Mouse (Mus musculus) liver, embryonic 13.5 days (tissue): ENCODE data around the gene Unkl. TPM values are rescaled to one million over a fixed set of nuclear protein-coding genes. Genes with fewer than 3 reads are reported as not detected.

Source experiments
- ATAC-seq: fragments of 200-750 bp; cut with Nextera tagmentation; 2 replicates; pipeline ENCODE4 v1.8.0; 2017; ENCODE audit warnings: low read depth, mild to moderate bottlenecking, moderate number of reproducible peaks, moderate library complexity
- DNase-seq: peaks from one replicate; pipeline ENCODE4 v3.0.0; 2022
- H3K27ac ChIP-seq: fragments of 300-500 bp; sonication (generic); 2 replicates; pipeline ENCODE4 v1.5.1; 2015; ENCODE audit warnings: moderate library complexity, mild to moderate bottlenecking, inconsistent platforms
- H3K27me3 ChIP-seq: fragments of 300-500 bp; sonication (generic); 2 replicates; pipeline ENCODE4 v1.6.1; 2015; ENCODE audit warnings: mild to moderate bottlenecking, inconsistent platforms
- H3K36me3 ChIP-seq: fragments of 300-500 bp; sonication (generic); 2 replicates; pipeline ENCODE4 v1.6.1; 2015; ENCODE audit warnings: mild to moderate bottlenecking, inconsistent platforms
- H3K4me1 ChIP-seq: fragments of 300-500 bp; sonication (generic); replicated peaks from 2 replicates; pipeline ENCODE4 v1.6.1; 2015; ENCODE audit warnings: inconsistent platforms
- H3K4me2 ChIP-seq: fragments of 300-500 bp; sonication (generic); 2 replicates; pipeline ENCODE4 v1.6.1; 2015; ENCODE audit warnings: inconsistent platforms, mild to moderate bottlenecking, moderate library complexity
- H3K4me3 ChIP-seq: fragments of 300-500 bp; sonication (generic); replicated peaks from 2 replicates; pipeline ENCODE4 v1.5.1; 2015; ENCODE audit warnings: mild to moderate bottlenecking, inconsistent platforms
- H3K9ac ChIP-seq: fragments of 300-500 bp; sonication (generic); 2 replicates; pipeline ENCODE4 v1.6.1; 2015; ENCODE audit warnings: mild to moderate bottlenecking, inconsistent platforms
- H3K9me3 ChIP-seq: fragments of 300-500 bp; sonication (generic); replicated peaks from 2 replicates; pipeline ENCODE4 v1.6.1; 2016; ENCODE audit warnings: inconsistent platforms
- WGBS: fragments of 180-500 bp; shearing (Covaris S2); methylation state at CpG from one replicate; pipeline ENCODE4 v1.1.7; 2015; ENCODE audit not compliant: insufficient replicate concordance; 5-methylcytosine and 5-hydroxymethylcytosine counted together
- polyA plus RNA-seq: library from polyadenylated mRNA; unstranded; fragments of >200 nt; fragmentation: Nextera tagmentation; extraction: Ambion mirVana; gene quantifications from 2 replicates; pipeline ENCODE4 v1.2.1, GENCODE M21; 2015

Gene Unkl
- polyA plus RNA-seq, 1 experiment from 2014 or later, result 14.4 TPM

DNA sequence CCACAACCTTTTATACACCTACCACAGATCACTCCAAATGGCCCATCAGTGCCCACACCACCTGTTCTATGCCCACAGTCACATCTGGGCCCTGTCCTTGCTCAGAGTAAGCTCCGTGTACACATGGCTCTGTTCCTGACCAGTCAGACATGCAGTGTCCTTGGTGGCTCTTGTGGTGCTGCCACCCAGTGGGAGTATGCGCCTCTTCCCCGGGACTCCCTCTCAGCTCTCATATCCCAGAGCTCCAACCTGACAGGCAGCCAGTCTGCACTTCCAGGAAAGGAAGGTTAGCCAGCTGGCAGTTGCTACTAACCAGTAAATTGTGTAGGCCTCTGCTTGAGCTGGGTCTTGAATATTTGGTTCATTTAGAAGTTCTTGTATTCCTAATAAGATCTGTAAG, 76.3 kb downstream of the Unkl start:
- 69% methylated on average over 3 of the region's 3 CpGs for WGBS
- H3K4me3 ChIP-seq, result no peak overlapping the region
- peaks cover 84% of the 10 kb centered on the region for H3K36me3 ChIP-seq
- H3K9me3 ChIP-seq, result no peaks in the 10 kb centered on the region
- ATAC-seq, result no peak
- peaks cover 3% of the 10 kb centered on the region; the same call in 1 of the 2 replicates for H3K4me1 ChIP-seq
- no peak overlapping the region for H3K4me2 ChIP-seq
- DNase-seq, result no peak
- no peak overlapping the region for H3K27ac ChIP-seq
- no peaks in the 10 kb centered on the region for H3K27me3 ChIP-seq
- H3K9ac ChIP-seq, result no peak overlapping the region

DNA sequence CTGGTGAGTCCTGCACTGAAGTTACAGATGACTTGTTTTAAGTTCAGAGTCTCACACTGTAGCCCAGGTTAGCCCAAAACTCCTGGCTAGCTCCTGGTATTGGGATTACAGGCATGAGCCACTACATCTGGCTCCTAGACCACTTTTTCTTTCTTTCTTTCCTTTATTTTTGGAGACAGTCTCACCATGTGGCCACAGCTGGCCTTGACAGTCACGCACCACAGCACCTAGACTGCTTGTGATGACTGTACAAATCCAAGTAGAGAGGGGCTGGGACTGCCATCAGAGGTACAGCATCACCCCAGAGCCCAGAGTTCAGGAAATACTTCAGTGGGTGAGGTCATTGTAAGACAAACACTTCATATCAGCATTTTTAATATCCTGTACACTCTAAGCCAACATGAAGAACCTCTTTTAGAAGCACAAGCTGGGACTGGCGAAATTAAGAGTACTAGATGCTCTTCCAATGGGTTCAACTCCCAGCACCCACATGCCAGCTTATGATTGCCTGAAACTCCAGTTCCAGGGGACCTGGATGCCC, 82.7 kb downstream of the Unkl start:
- Histone ChIP-seq H3K9me3 (no peaks in the 10 kb centered on the region), H3K4me1 (peaks cover 47% of the 10 kb centered on the region), H3K36me3 (peaks cover 61% of the 10 kb centered on the region), H3K4me2 (peak overlapping the region; percentile 95), H3K27me3 (no peaks in the 10 kb centered on the region), H3K9ac (peak overlapping the region; percentile 99; the same call in 1 of the 2 replicates), H3K27ac (no peak overlapping the region), H3K4me3 (peak overlapping the region; percentile 100)
- no peak for ATAC-seq
- DNase-seq, result no peak
- 82% methylated on average over 2 of the region's 2 CpGs for WGBS

DNA sequence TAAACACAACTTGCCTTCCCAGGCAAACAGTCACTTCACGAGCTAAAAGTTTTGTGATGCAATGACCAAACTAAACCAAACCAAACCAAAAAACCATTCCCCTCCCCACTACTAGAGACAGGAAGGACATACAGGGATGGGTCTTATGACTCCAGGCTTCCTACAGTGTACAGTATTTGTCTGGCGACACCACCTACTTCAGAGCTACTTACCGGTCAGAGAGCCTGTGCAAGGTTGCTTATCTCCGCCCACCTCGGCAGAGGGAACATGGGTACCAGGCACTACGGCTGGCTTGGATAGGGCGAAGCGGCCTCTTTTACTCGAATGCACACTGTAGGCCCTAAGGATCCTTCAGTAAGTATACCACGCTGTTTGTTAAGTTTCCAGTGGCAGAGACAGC, 84.1 kb downstream of the Unkl start:
- Histone ChIP-seq H3K27me3 (no peaks in the 10 kb centered on the region), H3K9me3 (no peaks in the 10 kb centered on the region), H3K9ac (peak overlapping the region; percentile 99), H3K4me3 (peak overlapping the region; percentile 100), H3K27ac (peak overlapping the region; percentile 94), H3K4me2 (peak overlapping the region; percentile 95), H3K4me1 (peaks cover 47% of the 10 kb centered on the region), H3K36me3 (peaks cover 46% of the 10 kb centered on the region)
- ATAC-seq, result peak; percentile 53
- 2% methylated on average over 10 of the region's 10 CpGs for WGBS
- peak; percentile 56 for DNase-seq

DNA sequence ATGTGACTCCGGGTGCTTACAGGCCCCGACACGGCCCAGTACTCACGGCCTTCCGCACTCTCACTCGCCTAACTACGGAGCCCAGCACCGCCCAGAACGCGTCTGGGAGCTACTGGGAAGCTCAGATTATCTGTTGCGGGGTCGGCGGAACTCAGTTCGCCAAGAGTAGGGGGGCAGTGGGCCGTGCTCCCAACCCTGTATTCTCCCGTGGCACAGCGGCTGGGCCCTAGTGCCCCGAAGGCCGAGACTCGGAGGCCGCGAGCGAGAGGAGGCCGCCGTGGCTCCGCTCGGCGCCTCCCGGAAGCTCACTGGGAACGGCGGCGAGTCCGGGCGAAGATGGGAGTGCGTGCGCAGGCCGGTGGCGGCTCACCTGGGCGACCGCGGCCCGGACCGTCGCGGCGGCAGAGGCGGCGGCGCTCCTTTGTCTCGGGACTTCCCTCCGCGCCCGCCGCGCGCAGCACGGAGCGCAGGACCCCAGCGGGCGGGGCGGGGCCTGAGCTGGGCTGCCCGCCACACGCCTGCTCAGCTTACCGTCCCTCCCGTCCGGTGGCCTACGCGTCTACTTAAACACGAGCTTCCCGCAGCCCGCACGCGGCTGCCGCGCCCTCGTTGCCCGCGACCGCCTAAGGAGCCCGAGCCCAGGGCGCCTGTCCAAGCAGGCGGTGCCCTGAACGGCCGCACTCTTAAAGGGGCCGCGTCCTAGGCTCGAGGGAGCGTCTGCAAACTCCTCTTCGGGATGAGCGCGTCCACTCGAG, 84.9 kb downstream of the Unkl start:
- peak overlapping the region; percentile 94 for H3K27ac ChIP-seq
- peak overlapping the region; percentile 100 for H3K4me3 ChIP-seq
- ATAC-seq, result peak; percentile 83
- no peaks in the 10 kb centered on the region for H3K9me3 ChIP-seq
- DNase-seq, result peak; percentile 84
- peaks cover 47% of the 10 kb centered on the region for H3K4me1 ChIP-seq
- H3K27me3 ChIP-seq, result no peaks in the 10 kb centered on the region
- H3K9ac ChIP-seq, result peak overlapping the region; percentile 99
- peak overlapping the region; percentile 95 for H3K4me2 ChIP-seq
- WGBS, result under 1% methylated on average over 85 of the region's 92 CpGs
- H3K36me3 ChIP-seq, result peaks cover 38% of the 10 kb centered on the region

DNA sequence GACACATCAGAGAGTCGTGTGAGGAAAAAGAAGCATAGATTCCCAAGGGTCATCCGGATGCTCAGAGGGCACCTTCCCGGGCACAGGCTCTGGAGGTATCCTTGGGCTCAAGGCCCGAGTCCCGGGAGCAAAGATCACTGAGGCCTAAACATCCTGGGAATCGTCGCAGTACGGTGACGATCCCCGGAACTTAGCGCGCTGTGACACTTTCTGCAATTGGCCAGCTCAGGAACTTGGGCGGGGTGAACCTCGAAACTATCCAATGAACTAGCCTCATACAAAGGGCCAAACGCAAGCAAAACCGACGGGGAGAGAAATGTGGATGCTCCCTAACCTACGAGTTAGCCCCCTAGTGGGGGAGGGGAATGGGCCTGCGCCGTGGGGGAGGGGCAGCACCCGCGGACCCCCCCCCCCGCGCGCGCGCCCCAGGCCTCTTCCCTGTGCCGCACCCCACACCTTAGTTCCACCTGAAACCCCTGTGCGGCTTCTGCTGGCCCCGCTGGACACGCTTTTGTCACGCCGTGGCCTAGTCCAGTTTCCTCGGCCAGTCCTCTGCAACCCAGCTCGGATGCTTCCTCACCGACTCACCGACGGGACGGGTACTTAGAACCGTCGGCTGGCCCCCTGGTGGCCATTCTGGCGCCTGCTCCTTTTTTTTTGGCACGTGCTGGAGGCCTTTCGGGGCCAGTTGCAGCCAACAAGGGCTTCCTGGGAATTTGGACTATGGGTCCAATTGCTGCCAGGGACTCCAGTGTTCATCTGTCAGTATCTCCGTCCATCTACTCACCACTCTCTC, 85.7 kb downstream of the Unkl start:
- Histone ChIP-seq H3K9ac (peak overlapping the region; percentile 99), H3K4me2 (peak overlapping the region; percentile 95), H3K27me3 (peaks cover 5% of the 10 kb centered on the region; the same call in 1 of the 2 replicates), H3K27ac (peak overlapping the region; percentile 94), H3K4me1 (peaks cover 47% of the 10 kb centered on the region), H3K4me3 (peak overlapping the region; percentile 100), H3K36me3 (peaks cover 30% of the 10 kb centered on the region), H3K9me3 (no peaks in the 10 kb centered on the region)
- ATAC-seq (peak; percentile 80), DNase-seq (peak; percentile 92)
- WGBS, result under 1% methylated on average over 45 of the region's 45 CpGs

DNA sequence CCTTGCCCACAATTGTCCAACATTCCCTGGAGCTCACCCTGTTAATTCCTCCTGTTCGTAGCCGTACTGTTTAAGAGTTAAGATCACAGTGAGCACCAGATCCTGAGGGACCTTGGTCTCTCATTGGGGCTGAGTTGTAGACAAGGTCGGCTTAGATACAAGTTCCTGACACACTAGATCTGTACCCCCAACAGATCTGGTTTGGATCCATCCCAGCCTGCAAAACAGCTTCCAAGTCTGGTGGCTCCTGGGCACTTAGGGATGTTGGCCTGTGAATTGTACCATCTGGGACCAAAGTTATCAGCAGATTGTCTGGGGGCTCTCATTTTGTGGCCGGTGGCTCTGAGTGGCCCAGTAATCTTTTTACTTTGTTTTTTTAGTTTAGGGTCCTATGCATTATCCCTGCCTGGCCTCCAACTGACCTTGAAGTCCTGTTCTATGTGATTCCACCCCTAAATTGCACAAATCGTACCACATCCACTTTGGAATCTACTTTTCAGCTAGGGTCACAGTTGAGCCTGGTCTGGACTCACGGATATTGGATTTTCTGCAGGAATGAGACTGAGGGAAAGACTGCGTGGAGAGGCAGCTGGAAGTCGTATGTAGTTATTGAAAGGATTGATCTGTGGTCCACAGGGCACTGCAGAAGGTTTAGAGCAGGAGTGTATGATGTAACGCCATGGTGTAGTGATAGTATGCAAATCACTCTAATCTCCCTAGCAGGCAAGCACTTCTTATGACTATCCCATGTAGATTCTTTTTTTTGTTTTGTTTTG, 86.6 kb downstream of the Unkl start, which contains the start of gene Ube2i:
Gene Ube2i (minus strand): TSS at position 52 of the 776 bp plus-strand sequence.
- DNase-seq, result no peak
- Histone ChIP-seq H3K9ac (peak within 1 kb of the TSS; percentile 99), H3K36me3 (peaks cover 22% of the 10 kb centered on the region), H3K27ac (peak within 1 kb of the TSS; percentile 94), H3K27me3 (peaks cover 10% of the 10 kb centered on the region; the same call in 1 of the 2 replicates), H3K9me3 (no peaks in the 10 kb centered on the region), H3K4me3 (peak within 1 kb of the TSS; percentile 100), H3K4me1 (peaks cover 41% of the 10 kb centered on the region), H3K4me2 (peak within 1 kb of the TSS; percentile 95)
- 64% methylated on average over 9 of the region's 9 CpGs for WGBS
- ATAC-seq, result no peak

DNA sequence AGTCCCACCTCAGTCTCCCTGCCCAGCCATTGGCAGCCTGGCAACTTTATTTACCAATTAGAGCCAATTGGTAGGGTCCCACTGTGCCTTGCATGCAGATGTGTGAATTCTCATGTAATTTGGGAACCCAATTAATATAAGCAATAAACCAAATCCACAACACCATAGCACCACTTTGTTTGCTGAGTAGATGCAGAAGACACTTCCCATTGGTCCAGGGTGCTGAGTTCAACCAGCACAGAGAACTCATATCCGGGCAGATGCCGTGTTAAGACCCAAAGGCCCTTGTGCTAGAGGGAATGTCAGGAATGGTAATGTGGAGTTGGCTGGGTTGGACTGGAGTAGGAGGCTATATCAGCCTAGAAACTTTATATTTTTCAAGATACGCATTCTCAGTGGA, 87.6 kb downstream of the Unkl start:
- ATAC-seq (no peak), DNase-seq (no peak)
- peaks cover 10% of the 10 kb centered on the region; the same call in 1 of the 2 replicates for H3K27me3 ChIP-seq
- H3K27ac ChIP-seq, result no peak overlapping the region
- no peak overlapping the region for H3K4me2 ChIP-seq
- H3K36me3 ChIP-seq, result peaks cover 11% of the 10 kb centered on the region
- H3K4me1 ChIP-seq, result peaks cover 30% of the 10 kb centered on the region
- no peaks in the 10 kb centered on the region for H3K9me3 ChIP-seq
- whole genome bisulfite sequencing, result 89% methylated on average over 3 of the region's 3 CpGs
- no peak overlapping the region for H3K4me3 ChIP-seq
- H3K9ac ChIP-seq, result no peak overlapping the region

DNA sequence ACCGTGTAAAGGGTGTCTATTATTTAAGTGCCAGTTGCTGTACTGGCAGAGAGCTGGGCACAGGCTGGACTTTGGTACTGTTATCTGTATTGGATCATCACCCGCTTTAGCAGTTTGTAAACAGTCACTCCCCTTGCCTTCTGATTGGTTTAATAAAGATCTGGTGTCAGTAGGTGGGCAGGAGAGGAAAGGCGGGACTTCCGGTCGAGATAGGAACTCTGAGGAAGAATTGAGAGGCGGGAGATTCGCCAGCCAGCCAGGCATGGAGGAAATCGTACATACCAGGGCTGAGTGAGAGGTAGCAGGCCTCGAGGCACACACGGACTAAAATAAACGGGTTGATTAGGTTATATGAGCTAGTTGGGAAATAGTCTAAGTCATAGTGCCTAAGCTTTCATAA, 93.9 kb downstream of the Unkl start:
- Histone ChIP-seq H3K27me3 (peaks cover 10% of the 10 kb centered on the region; the same call in 1 of the 2 replicates), H3K4me2 (peak overlapping the region; percentile 47), H3K27ac (0 out of 2 replicates have a peak overlapping the region, but pooled peaks have one; percentile 16), H3K4me1 (peaks cover 11% of the 10 kb centered on the region), H3K9ac (peak overlapping the region; percentile 30; the same call in 1 of the 2 replicates), H3K4me3 (peak overlapping the region; percentile 13; the same call in 1 of the 2 replicates), H3K36me3 (no peaks in the 10 kb centered on the region), H3K9me3 (no peaks in the 10 kb centered on the region)
- 18% methylated on average over 11 of the region's 11 CpGs for WGBS
- DNase-seq (peak; percentile 63), ATAC-seq (peak; percentile 84)
